Mouse (Mus musculus) kidney, adult 2 months (tissue): ENCODE measurements around the gene Dus1l.

Experiments
- CTCF ChIP-seq: fragments of 200-500 bp; conservative IDR thresholded peaks from 2 replicates; pipeline ENCODE4 v1.5.1; 2011; ENCODE audit warnings: low read depth, mild to moderate bottlenecking, control low read depth, low read length, moderate library complexity, mixed read lengths; ENCODE audit not compliant: insufficient read depth, insufficient read length
- POLR2A ChIP-seq: fragments of 200-500 bp; IDR thresholded peaks from one replicate; pipeline ENCODE4 v1.6.1; 2011; ENCODE audit warnings: low read depth, low read length, control low read depth

GRCm38 (mm10) chr11:120844329-120844728, 48.1 kb upstream of the Dus1l start:
- no peak for TF ChIP-seq CTCF
- no peak for TF ChIP-seq POLR2A
